Mouse (Mus musculus) embryonic fibroblast, embryonic 13.5 days (primary cell): ENCODE results near the gene Spats2l. TPM values are rescaled to one million over a fixed set of nuclear protein-coding genes. Genes with fewer than 3 reads are reported as not detected.

Experiments used
- H3K27ac ChIP-seq: 2 replicates; pipeline ENCODE4 v1.5.1; 2012; ENCODE audit warnings: low read length, control low read depth, inconsistent platforms; ENCODE audit not compliant: insufficient read depth
- H3K4me1 ChIP-seq: 2 replicates; pipeline ENCODE4 v1.6.1; 2011; ENCODE audit warnings: low read length; ENCODE audit not compliant: control insufficient read depth, insufficient read depth
- H3K4me3 ChIP-seq: 2 replicates; pipeline ENCODE4 v1.5.1; 2011; ENCODE audit warnings: mild to moderate bottlenecking, control low read depth, low read length; ENCODE audit not compliant: insufficient read depth
- CTCF ChIP-seq: IDR thresholded peaks from 2 replicates; pipeline ENCODE4 v1.5.1; 2011; ENCODE audit warnings: mild to moderate bottlenecking, control low read depth, low read length, moderate library complexity, borderline replicate concordance; ENCODE audit not compliant: insufficient read depth
- POLR2A ChIP-seq: IDR thresholded peaks from 2 replicates; pipeline ENCODE4 v1.6.1; 2011; ENCODE audit warnings: low read depth, mild to moderate bottlenecking, control low read depth, low read length, moderate library complexity
- polyA plus RNA-seq: library from polyadenylated mRNA; stranded (reverse); fragments of >200 nt; gene quantifications from 2 replicates; pipeline ENCODE4 v1.2.4, GENCODE M21; 2011; ENCODE audit warnings: low read depth; ENCODE audit not compliant: missing spikeins, insufficient read length

Spats2l gene
- 24.4 and 50.3 TPM in 2 replicates for polyA plus RNA-seq

GRCm38 (mm10) chr1:57774001-57774667, at the start of gene Spats2l:
Spats2l (plus strand) TSS chr1:57774162.
- H3K4me1 ChIP-seq = no peaks in the 10 kb centered on the region
- H3K4me3 ChIP-seq = peak within 1 kb of the TSS; percentile 67
- H3K27ac ChIP-seq = peak within 1 kb of the TSS; percentile 33
- TF ChIP-seq CTCF = no peak
- no peak for TF ChIP-seq POLR2A

GRCm38 (mm10) chr1:57725268-57725667, 48.7 kb upstream of the Spats2l start:
- Histone ChIP-seq H3K4me1 (no peaks in the 10 kb centered on the region), H3K4me3 (no peak overlapping the region), H3K27ac (no peak overlapping the region)
- TF ChIP-seq POLR2A = no peak

GRCm38 (mm10) chr1:57735877-57736276, 38.1 kb upstream of the Spats2l start:
- Histone ChIP-seq H3K4me1 (no peaks in the 10 kb centered on the region), H3K4me3 (no peak overlapping the region), H3K27ac (no peak overlapping the region)
- TF ChIP-seq POLR2A = no peak
- TF ChIP-seq CTCF = no peak

GRCm38 (mm10) chr1:57741740-57742139, 32.2 kb upstream of the Spats2l start:
- H3K4me3 ChIP-seq = no peak overlapping the region
- H3K4me1 ChIP-seq = peaks cover 8% of the 10 kb centered on the region
- TF ChIP-seq CTCF (no peak), POLR2A (no peak)
- H3K27ac ChIP-seq = no peak overlapping the region

- Histone ChIP-seq H3K4me1 (peaks cover 8% of the 10 kb centered on the region), H3K27ac (no peak overlapping the region), H3K4me3 (no peak overlapping the region)
- TF ChIP-seq CTCF (no peak), POLR2A (no peak)
These were observed 31.7 kb upstream of the Spats2l start for GRCm38 (mm10) chr1:57742266-57742665.

- TF ChIP-seq POLR2A (no peak), CTCF (no peak)
- no peaks in the 10 kb centered on the region for H3K4me1 ChIP-seq
- no peak overlapping the region for H3K27ac ChIP-seq
- no peak overlapping the region for H3K4me3 ChIP-seq
These were observed 22.2 kb upstream of the Spats2l start for GRCm38 (mm10) chr1:57751781-57752180.

- no peak overlapping the region for H3K27ac ChIP-seq
- H3K4me3 ChIP-seq = no peak overlapping the region
- no peak for TF ChIP-seq POLR2A
- no peak for TF ChIP-seq CTCF
- no peaks in the 10 kb centered on the region for H3K4me1 ChIP-seq
These were observed 7.6 kb upstream of the Spats2l start for GRCm38 (mm10) chr1:57766396-57766795.

GRCm38 (mm10) chr1:57773326-57773725, 636 bp upstream of the Spats2l start:
- Histone ChIP-seq H3K27ac (no peak overlapping the region), H3K4me3 (no peak overlapping the region), H3K4me1 (no peaks in the 10 kb centered on the region)
- TF ChIP-seq POLR2A = no peak
- no peak for TF ChIP-seq CTCF

- peak overlapping the region; percentile 67 for H3K4me3 ChIP-seq
- peak overlapping the region; percentile 33 for H3K27ac ChIP-seq
- H3K4me1 ChIP-seq = no peaks in the 10 kb centered on the region
- peak; percentile 52; the same call in 1 of the 2 replicates for TF ChIP-seq POLR2A
- no peak for TF ChIP-seq CTCF
These were observed 920 bp downstream of the Spats2l start for GRCm38 (mm10) chr1:57774668-57775495.

- Histone ChIP-seq H3K4me1 (no peaks in the 10 kb centered on the region), H3K4me3 (peak overlapping the region; percentile 67), H3K27ac (peak overlapping the region; percentile 33)
- no peak for TF ChIP-seq POLR2A
- no peak for TF ChIP-seq CTCF
These were observed 1.5 kb downstream of the Spats2l start for GRCm38 (mm10) chr1:57775496-57775790.
